Mouse (Mus musculus) heart, adult 2 months (tissue): ENCODE measurements around the gene Dse. TPM values are rescaled to one million over a fixed set of nuclear protein-coding genes. Genes with fewer than 3 reads are reported as not detected.
"Not testable (repeated sequence)": the region's sequence is repeated elsewhere in the genome, so short reads cannot be mapped to it uniquely, and the experiment has no call there.

ENCODE experiments used
- DNase-seq, 2 experiments: peaks; one replicate each; pipeline ENCODE4 v3.0.0; 2021
- H3K27ac ChIP-seq: fragments of 200-600 bp; 2 replicates; pipeline ENCODE4 v1.8.1; 2022
- H3K27me3 ChIP-seq: fragments of 200-500 bp; 2 replicates; pipeline ENCODE4 v1.6.1; 2012; ENCODE audit warnings: mild to moderate bottlenecking, low read length, inconsistent platforms, mixed read lengths; ENCODE audit not compliant: control insufficient read depth, insufficient read depth
- H3K36me3 ChIP-seq: fragments of 200-500 bp; 2 replicates; pipeline ENCODE4 v1.6.1; 2012; ENCODE audit warnings: low read length, inconsistent platforms; ENCODE audit not compliant: control insufficient read depth, insufficient read depth
- H3K4me1 ChIP-seq: fragments of 200-500 bp; 2 replicates; pipeline ENCODE4 v1.6.1; 2011; ENCODE audit warnings: low read length; ENCODE audit not compliant: control insufficient read depth, insufficient read depth
- H3K4me3 ChIP-seq: fragments of 200-600 bp; 2 replicates; pipeline ENCODE4 v1.8.1; 2022
- H3K79me2 ChIP-seq: fragments of 200-500 bp; replicated peaks from 2 replicates; pipeline ENCODE4 v1.6.1; 2012; ENCODE audit warnings: mild to moderate bottlenecking, inconsistent platforms, low read length, moderate library complexity, mixed read lengths; ENCODE audit not compliant: control insufficient read depth, insufficient read depth
- H3K9ac ChIP-seq: fragments of 200-500 bp; 2 replicates; pipeline ENCODE4 v1.6.1; 2012; ENCODE audit warnings: low read depth, mild to moderate bottlenecking, control low read depth, inconsistent platforms, low read length, mixed read lengths
- CTCF ChIP-seq: fragments of 200-600 bp; IDR thresholded peaks from 2 replicates; pipeline ENCODE4 v1.8.1; 2022; ENCODE audit warnings: antibody characterized with exemption, mild to moderate bottlenecking, moderate library complexity
- EP300 ChIP-seq: fragments of 200-500 bp; IDR thresholded peaks from 2 replicates; pipeline ENCODE4 v1.6.1; 2011; ENCODE audit warnings: low read depth, low read length, control low read depth; ENCODE audit not compliant: insufficient read depth
- POLR2A ChIP-seq: fragments of 200-500 bp; IDR thresholded peaks from 2 replicates; pipeline ENCODE4 v1.6.1; 2011; ENCODE audit warnings: mild to moderate bottlenecking, low read depth, low read length, control low read depth; ENCODE audit not compliant: insufficient read depth
- WGBS: fragments of 180-500 bp; shearing (Covaris S2); methylation state at CpG from one replicate; pipeline ENCODE4 v1.1.7; 2018; 5-methylcytosine and 5-hydroxymethylcytosine counted together
- intact Hi-C: fragments of 180-260 bp; cut with DNase I; formaldehyde crosslinking; loops from one replicate; pipeline ENCODE4 v1.15.1; 2025
- long read RNA-seq: library from polyadenylated mRNA; stranded (forward); transcript quantifications from one replicate; pipeline ENCODE4 v2.0.0, GENCODE M21; 2021
- polyA plus RNA-seq: library from polyadenylated mRNA; depleted of rRNA; stranded (reverse); fragments of >200 nt; gene quantifications from 2 replicates; pipeline ENCODE4 v1.2.3, GENCODE M21; 2012; rRNA removed
- total RNA-seq, 2 experiments: library from RNA; stranded (reverse); gene quantifications; 2 replicates each; pipeline ENCODE4 v1.2.3; 2021

Gene Dse
- total RNA-seq (1 to 10 TPM; 4.3 to 5.0 TPM), polyA plus RNA-seq (3.2 and 5.2 TPM in 2 replicates)
- long read RNA-seq, full-length matches to known transcripts = 4 of 5 reads
- long read RNA-seq, partial matches to known transcripts = 0 of 5 reads
- long read RNA-seq, other reads (novel, unspliced or antisense) = 1 of 5 reads

GRCm38 (mm10) chr10:34207503-34207850 is at the start of gene Dse:
TSS of gene Dse (minus strand) at chr10:34207715.
- WGBS = under 1% methylated on average over 14 of the region's 14 CpGs
- peak within 1 kb of the TSS; percentile 77 for H3K27ac ChIP-seq
- no peaks in the 10 kb centered on the region for H3K27me3 ChIP-seq
- H3K9ac ChIP-seq = peak within 1 kb of the TSS; percentile 77
- no peak for DNase-seq
- no peaks in the 10 kb centered on the region for H3K4me1 ChIP-seq
- no peaks in the 10 kb centered on the region for H3K79me2 ChIP-seq
- TF ChIP-seq CTCF (no peak), EP300 (no peak), POLR2A (no peak)
- peak within 1 kb of the TSS; percentile 73 for H3K4me3 ChIP-seq
- intact Hi-C loops = no loop called here
- H3K36me3 ChIP-seq = no peaks in the 10 kb centered on the region

GRCm38 (mm10) chr10:34252833-34253232 is 45.3 kb upstream of the Dse start:
- DNase-seq, intact Hi-C loops, H3K27ac ChIP-seq, H3K36me3 ChIP-seq, H3K79me2 ChIP-seq, H3K9ac ChIP-seq, H3K4me3 ChIP-seq, H3K4me1 ChIP-seq, H3K27me3 ChIP-seq: not testable (repeated sequence)
- 89% methylated on average over 9 of the region's 9 CpGs for WGBS

GRCm38 (mm10) chr10:34249594-34249993 is 42.1 kb upstream of the Dse start:
- TF ChIP-seq CTCF = no peak
- TF ChIP-seq EP300 = no peak
- no peak for TF ChIP-seq POLR2A
- DNase-seq = no peak
- Histone ChIP-seq H3K4me3 (no peak overlapping the region), H3K4me1 (no peaks in the 10 kb centered on the region), H3K27ac (no peak overlapping the region), H3K9ac (no peak overlapping the region), H3K79me2 (no peaks in the 10 kb centered on the region), H3K36me3 (no peaks in the 10 kb centered on the region), H3K27me3 (no peaks in the 10 kb centered on the region)
- intact Hi-C loops = no loop called here
- WGBS = 55% methylated on average over 2 of the region's 2 CpGs

- WGBS = 54% methylated on average over 3 of the region's 3 CpGs
- Histone ChIP-seq H3K79me2 (no peaks in the 10 kb centered on the region), H3K36me3 (no peaks in the 10 kb centered on the region), H3K4me3 (no peak overlapping the region), H3K9ac (no peak overlapping the region), H3K27me3 (no peaks in the 10 kb centered on the region), H3K4me1 (no peaks in the 10 kb centered on the region), H3K27ac (no peak overlapping the region)
- intact Hi-C loops = no loop called here
- DNase-seq = no peak
- TF ChIP-seq POLR2A (no peak), CTCF (no peak)
These were observed 40.2 kb upstream of the Dse start for GRCm38 (mm10) chr10:34247757-34248156.

- Histone ChIP-seq H3K4me1 (no peaks in the 10 kb centered on the region), H3K79me2 (no peaks in the 10 kb centered on the region), H3K36me3 (no peaks in the 10 kb centered on the region), H3K4me3 (no peak overlapping the region), H3K27me3 (no peaks in the 10 kb centered on the region), H3K27ac (no peak overlapping the region), H3K9ac (no peak overlapping the region)
- 47% methylated on average over 2 of the region's 2 CpGs for WGBS
- intact Hi-C loops = no loop called here
- DNase-seq = no peak
- TF ChIP-seq CTCF (no peak), EP300 (no peak), POLR2A (no peak)
These were observed 38.6 kb upstream of the Dse start for GRCm38 (mm10) chr10:34246106-34246505.

GRCm38 (mm10) chr10:34244745-34245144 is 37.2 kb upstream of the Dse start:
- Histone ChIP-seq H3K36me3 (no peaks in the 10 kb centered on the region), H3K27me3 (no peaks in the 10 kb centered on the region), H3K4me3 (no peak overlapping the region), H3K4me1 (no peaks in the 10 kb centered on the region), H3K79me2 (no peaks in the 10 kb centered on the region), H3K27ac (no peak overlapping the region), H3K9ac (no peak overlapping the region)
- WGBS = 33% methylated on average over 5 of the region's 5 CpGs
- intact Hi-C loops = no loop called here
- no peak for TF ChIP-seq POLR2A
- TF ChIP-seq EP300 = no peak
- TF ChIP-seq CTCF = no peak
- no peak for DNase-seq

- no peak for DNase-seq
- intact Hi-C loops = no loop called here
- H3K27me3 ChIP-seq = no peaks in the 10 kb centered on the region
- H3K27ac ChIP-seq = no peak overlapping the region
- 67% methylated on average over 4 of the region's 4 CpGs for WGBS
- H3K79me2 ChIP-seq = no peaks in the 10 kb centered on the region
- H3K4me1 ChIP-seq = no peaks in the 10 kb centered on the region
- TF ChIP-seq CTCF (no peak), EP300 (no peak), POLR2A (no peak)
- no peaks in the 10 kb centered on the region for H3K36me3 ChIP-seq
- no peak overlapping the region for H3K9ac ChIP-seq
- H3K4me3 ChIP-seq = no peak overlapping the region
These were observed 31.0 kb upstream of the Dse start for GRCm38 (mm10) chr10:34238536-34238935.
